37 mouse cellular contexts compared by ENCODE assay signal in genomic region chr10:52170489-52170888, GRCm38 (mm10). TPM values are rescaled to one million over a fixed set of nuclear protein-coding genes. Genes with fewer than 3 reads are reported as not detected.
DNase-seq lines count a peak whose midpoint lies in the region; ATAC-seq lines count a peak whose summit lies in the region.
"Had no signal": no experiment of that assay in that cellular context is flagged by ENCODE, and none has a peak within 500 bp of the region (broad histone marks: within the 10 kb centered on the region; RNA-seq: fewer than 3 reads in every experiment).

No protein-coding gene starts in this region.

- H3K4me1 ChIP-seq in hindbrain, embryonic 14.5 days (replicated peaks; ENCODE audit: control insufficient read depth, insufficient read depth, low read length), result no peaks in the 10 kb centered on the region
- H3K4me1 ChIP-seq in hindbrain, embryonic 16.5 days (ENCODE audit: control insufficient read depth, insufficient read depth, low read depth, low read length), result no peaks in the 10 kb centered on the region
- peaks cover 8% of the 10 kb centered on the region; the same call in 1 of the 2 replicates for H3K4me1 ChIP-seq in lung, embryonic 15.5 days
- H3K4me1 ChIP-seq in stomach, embryonic 16.5 days (ENCODE audit: control insufficient read depth, insufficient read depth, low read length), result 0 out of 2 replicates have a peak, but pooled peaks cover 4% of the 10 kb centered on the region
- H3K4me1 ChIP-seq: forebrain, embryonic 13.5 days; heart, embryonic 10.5 days; hindbrain, embryonic 13.5 days; liver, embryonic 12.5 days; stomach, embryonic 15.5 days had no signal

- peak; percentile 18 for DNase-seq in hindbrain, embryonic 14.5 days (ENCODE audit: low spot score)
- no peak for DNase-seq in lung, postnatal 10 days
- peak; percentile 36 for DNase-seq in Muller cell, postnatal 12 days (ENCODE audit: inconsistent ontology term)
- no peak for DNase-seq in urinary bladder, postnatal 10 days (ENCODE audit: low spot score)
- DNase-seq: adrenal gland, adult 2 months; cerebellum, adult 2 months; gastrocnemius, postnatal 10 days; kidney, adult 9 months; liver, postnatal 0 days; right cerebral cortex, postnatal 25 days; thymus, adult 18-20 months; thymus, postnatal 25 days had no signal

- H3K36me3 ChIP-seq in hindbrain, embryonic 14.5 days (replicated peaks; ENCODE audit: control insufficient read depth, insufficient read depth), result no peaks in the 10 kb centered on the region
- H3K36me3 ChIP-seq in hindbrain, embryonic 16.5 days (ENCODE audit: control insufficient read depth, insufficient read depth, low read length), result no peaks in the 10 kb centered on the region
- no peaks in the 10 kb centered on the region for H3K36me3 ChIP-seq in lung, embryonic 15.5 days
- H3K36me3 ChIP-seq in stomach, embryonic 16.5 days (ENCODE audit: control insufficient read depth, insufficient read depth, low read length), result no peaks in the 10 kb centered on the region
- H3K36me3 ChIP-seq: heart, embryonic 10.5 days; hindbrain, embryonic 13.5 days; liver, embryonic 12.5 days; stomach, embryonic 15.5 days had no signal

- H3K4me3 ChIP-seq in hindbrain, embryonic 14.5 days (replicated peaks; ENCODE audit: low read length), result no peak overlapping the region
- no peak overlapping the region for H3K4me3 ChIP-seq in hindbrain, embryonic 16.5 days (ENCODE audit: low read length)
- no peak overlapping the region for H3K4me3 ChIP-seq in lung, embryonic 15.5 days
- no peak overlapping the region for H3K4me3 ChIP-seq in stomach, embryonic 16.5 days (replicated peaks; ENCODE audit: low read length)
- H3K4me3 ChIP-seq: forebrain, embryonic 13.5 days; heart, embryonic 10.5 days; hindbrain, embryonic 13.5 days; layer of hippocampus, adult 2 months; liver, embryonic 12.5 days; stomach, embryonic 15.5 days had no signal

- no peak overlapping the region for H3K27ac ChIP-seq in hindbrain, embryonic 14.5 days
- no peak overlapping the region for H3K27ac ChIP-seq in hindbrain, embryonic 16.5 days (ENCODE audit: low read depth, low read length)
- H3K27ac ChIP-seq in lung, embryonic 15.5 days, result 0 out of 2 replicates have a peak overlapping the region, but pooled peaks have one; percentile 3
- H3K27ac ChIP-seq in stomach, embryonic 16.5 days (ENCODE audit: low read length), result peak overlapping the region; percentile 5; the same call in 1 of the 2 replicates
- H3K27ac ChIP-seq: forebrain, embryonic 13.5 days; heart, embryonic 10.5 days; hindbrain, embryonic 13.5 days; layer of hippocampus, adult 2 months; liver, embryonic 12.5 days; stomach, embryonic 15.5 days had no signal

- no peak overlapping the region for H3K4me2 ChIP-seq in hindbrain, embryonic 14.5 days (replicated peaks)
- no peak overlapping the region for H3K4me2 ChIP-seq in hindbrain, embryonic 16.5 days (ENCODE audit: low read length)
- no peak overlapping the region for H3K4me2 ChIP-seq in lung, embryonic 15.5 days
- no peak overlapping the region for H3K4me2 ChIP-seq in stomach, embryonic 16.5 days (ENCODE audit: low read depth, low read length)
- H3K4me2 ChIP-seq: forebrain, embryonic 13.5 days; hindbrain, embryonic 13.5 days; liver, embryonic 12.5 days; midbrain, embryonic 11.5 days; stomach, embryonic 15.5 days had no signal

- WGBS in hindbrain, embryonic 14.5 days, result 92% methylated on average over 1 of the region's 1 CpGs
- WGBS in hindbrain, embryonic 16.5 days, result 94% methylated on average over 1 of the region's 1 CpGs
- 79% methylated on average over 1 of the region's 1 CpGs for WGBS in lung, embryonic 15.5 days
- 74% methylated on average over 1 of the region's 1 CpGs for WGBS in stomach, embryonic 16.5 days

- no peaks in the 10 kb centered on the region for H3K9me3 ChIP-seq in hindbrain, embryonic 14.5 days (ENCODE audit: control insufficient read depth, low read length)
- H3K9me3 ChIP-seq in hindbrain, embryonic 16.5 days (ENCODE audit: control insufficient read depth, low read length), result no peaks in the 10 kb centered on the region
- no peaks in the 10 kb centered on the region for H3K9me3 ChIP-seq in lung, embryonic 15.5 days
- no peaks in the 10 kb centered on the region for H3K9me3 ChIP-seq in stomach, embryonic 16.5 days (replicated peaks; ENCODE audit: control insufficient read depth, low read length)
- H3K9me3 ChIP-seq: forebrain, embryonic 13.5 days; heart, embryonic 10.5 days; hindbrain, embryonic 13.5 days; liver, embryonic 12.5 days; stomach, embryonic 15.5 days had no signal

- H3K9ac ChIP-seq in hindbrain, embryonic 14.5 days, result no peak overlapping the region
- H3K9ac ChIP-seq in hindbrain, embryonic 16.5 days (ENCODE audit: low read depth, low read length), result no peak overlapping the region
- no peak overlapping the region for H3K9ac ChIP-seq in lung, embryonic 15.5 days
- H3K9ac ChIP-seq in stomach, embryonic 16.5 days (ENCODE audit: low read length), result no peak overlapping the region
- H3K9ac ChIP-seq: forebrain, embryonic 13.5 days; hindbrain, embryonic 13.5 days; liver, embryonic 12.5 days; liver, postnatal 0 days; stomach, embryonic 15.5 days had no signal

- no peak for ATAC-seq in hindbrain, embryonic 14.5 days (ENCODE audit: low FRiP score)
- ATAC-seq in hindbrain, embryonic 16.5 days, result no peak
- no peak for ATAC-seq in lung, embryonic 15.5 days (ENCODE audit: borderline replicate concordance, extremely low read depth, low FRiP score, low TSS enrichment)
- ATAC-seq in stomach, embryonic 16.5 days (ENCODE audit: insufficient read depth, low FRiP score), result peak; percentile 33; the same call in 1 of the 2 replicates
- no peak for ATAC-seq in erythroblast, adult 5-6 weeks (replicated peaks; ENCODE audit: low FRiP score, poor library complexity, severe bottlenecking)
- ATAC-seq: forebrain, embryonic 13.5 days; inflammation-experienced regulatory T-cells, adult 6 months; liver, embryonic 12.5 days; liver, postnatal 0 days; midbrain, embryonic 16.5 days had no signal

- H3K27me3 ChIP-seq in hindbrain, embryonic 14.5 days (ENCODE audit: control insufficient read depth, insufficient read depth, low read length), result no peaks in the 10 kb centered on the region
- no peaks in the 10 kb centered on the region for H3K27me3 ChIP-seq in hindbrain, embryonic 16.5 days (replicated peaks; ENCODE audit: control insufficient read depth, insufficient read depth, low read length)
- no peaks in the 10 kb centered on the region for H3K27me3 ChIP-seq in lung, embryonic 15.5 days
- no peaks in the 10 kb centered on the region for H3K27me3 ChIP-seq in stomach, embryonic 16.5 days (ENCODE audit: control insufficient read depth, insufficient read depth, low read length)
- H3K27me3 ChIP-seq: forebrain, embryonic 13.5 days; hindbrain, embryonic 13.5 days; liver, embryonic 12.5 days; stomach, embryonic 15.5 days had no signal

RNA-seq across cellular contexts. Expression of gene Ros1, which starts 24.6 kb away (rescaled TPM):
- 0.04 TPM in 1 of 2 replicates, not detected in the other for polyA plus RNA-seq in hindbrain, embryonic 14.5 days (2014; fragmentation: Nextera tagmentation; extraction: Ambion mirVana)
- polyA plus RNA-seq in hindbrain, embryonic 16.5 days (2015; fragmentation: Nextera tagmentation; extraction: Ambion mirVana), result not detected in 2 replicates
- 0.07 and 0.08 TPM in 2 replicates for polyA plus RNA-seq in lung, embryonic 15.5 days (2015; fragmentation: Nextera tagmentation; extraction: Ambion mirVana)
- 0.92 and 1.2 TPM in 2 replicates for polyA plus RNA-seq in stomach, embryonic 16.5 days (2015; fragmentation: Nextera tagmentation; extraction: Ambion mirVana)
- total RNA-seq in erythroblast, adult 5-6 weeks (2015; ENCODE audit: low replicate concordance), result not detected in 2 replicates
- total RNA-seq in erythroblast, adult 5-6 weeks (2017; ENCODE audit: low replicate concordance), result not detected in 2 replicates
- total RNA-seq: adrenal gland, adult 2 months; granulocyte monocyte progenitor cell, adult 5-6 weeks; heart, postnatal 4 days; layer of hippocampus, adult 2 months; layer of hippocampus, postnatal 14 days; left cerebral cortex, adult 8-10 months; left cerebral cortex, postnatal 4 days; megakaryocyte, adult 5-6 weeks; MEL; neutrophil, adult 5-6 weeks had no signal
- polyA plus RNA-seq: adrenal gland, adult 2 months; brain, embryonic 14.5 days; cerebellum, adult 2 months; cortical plate, adult 2 months; forebrain, embryonic 13.5 days; heart, embryonic 10.5 days; heart, embryonic 16.5 days; hindbrain, embryonic 13.5 days; inflammation-experienced regulatory T-cells, adult 6 months; liver, postnatal 0 days; midbrain, embryonic 11.5 days; midbrain, embryonic 16.5 days; neural tube, embryonic 11.5 days had no signal

Comparison
In these comparisons a context has a peak if more than half of its experiments do, and no peak if none do; other contexts are left out.
1. DNase-seq: peak in hindbrain, embryonic 14.5 days (single experiment) and Muller cell, postnatal 12 days (single experiment); none in lung, postnatal 10 days (single experiment) and urinary bladder, postnatal 10 days (single experiment).
2. H3K27ac ChIP-seq: peak in lung, embryonic 15.5 days (single experiment) and stomach, embryonic 16.5 days (single experiment); none in hindbrain, embryonic 14.5 days (single experiment) and hindbrain, embryonic 16.5 days (single experiment).